In the genomic region with DNA sequence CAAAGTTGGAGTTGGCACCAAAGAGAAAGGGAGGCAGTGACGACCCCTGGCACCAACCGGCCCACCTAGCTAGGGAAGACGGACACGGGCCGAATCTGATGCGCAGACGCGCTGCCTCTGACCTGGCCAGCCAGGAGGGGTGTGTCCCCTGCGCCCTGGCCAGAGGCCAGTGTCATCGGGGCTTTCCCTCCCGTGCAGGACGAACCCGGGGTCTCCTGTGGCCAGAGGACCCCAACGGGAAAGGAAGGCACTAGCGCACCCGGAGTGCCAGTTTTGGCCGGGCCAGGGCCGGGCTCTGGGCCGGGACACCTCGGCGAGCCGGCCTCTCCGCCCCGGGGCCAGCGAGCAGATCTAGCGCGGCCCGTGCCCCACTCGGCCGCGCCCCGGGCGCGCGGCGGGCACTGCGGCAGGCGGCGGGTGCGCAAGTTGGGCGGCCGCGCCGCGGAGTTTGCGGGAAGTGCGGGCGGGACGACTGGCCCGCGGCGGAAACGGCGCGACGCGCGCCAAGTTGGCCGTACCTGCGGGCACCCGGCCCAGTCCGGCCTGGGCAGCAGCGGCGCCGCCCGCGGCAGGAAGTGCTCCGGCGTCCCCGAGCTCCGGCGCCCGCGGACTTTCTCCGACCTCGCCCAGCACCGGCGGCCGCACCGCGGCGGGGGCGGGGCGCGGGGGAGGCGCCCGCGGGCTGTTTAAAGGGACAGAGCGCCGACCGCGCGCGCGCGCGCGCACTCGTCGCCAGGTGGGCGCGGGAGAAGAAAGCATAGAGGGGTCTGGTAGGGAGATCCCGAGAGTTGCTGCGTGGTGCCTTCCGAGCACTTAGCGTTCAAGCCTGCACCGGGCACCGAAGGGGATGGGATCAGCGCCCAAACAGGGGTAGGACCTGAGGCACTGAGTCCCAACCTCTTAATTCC, we compare ENCODE assay signal across 8 mouse cellular contexts. TPM values are rescaled to one million over a fixed set of nuclear protein-coding genes. Genes with fewer than 3 reads are reported as not detected.
DNase-seq lines count a peak whose midpoint lies in the region; ATAC-seq lines count a peak whose summit lies in the region.

No protein-coding gene starts in this region.

- H3K4me3 ChIP-seq in forebrain, embryonic 16.5 days (replicated peaks; ENCODE audit: low read length) = peak overlapping the region; percentile 72
- H3K4me3 ChIP-seq in hindbrain, embryonic 11.5 days (ENCODE audit: low read depth, low read length) = peak overlapping the region; percentile 72
- H3K4me3 ChIP-seq in limb, embryonic 12.5 days (replicated peaks) = peak overlapping the region; percentile 83
- peak overlapping the region; percentile 71 for H3K4me3 ChIP-seq in midbrain, embryonic 11.5 days (ENCODE audit: low read depth, low read length)
- H3K4me3 ChIP-seq in stomach, embryonic 15.5 days (replicated peaks) = peak overlapping the region; percentile 74

- H3K4me2 ChIP-seq in forebrain, embryonic 16.5 days (ENCODE audit: low read length) = peak overlapping the region; percentile 96
- peak overlapping the region; percentile 99 for H3K4me2 ChIP-seq in hindbrain, embryonic 11.5 days (replicated peaks; ENCODE audit: low read depth, low read length)
- peak overlapping the region; percentile 96 for H3K4me2 ChIP-seq in limb, embryonic 12.5 days
- H3K4me2 ChIP-seq in midbrain, embryonic 11.5 days = peak overlapping the region; percentile 97
- peak overlapping the region; percentile 98 for H3K4me2 ChIP-seq in stomach, embryonic 15.5 days

- H3K27me3 ChIP-seq in forebrain, embryonic 16.5 days (replicated peaks; ENCODE audit: control insufficient read depth, insufficient read depth, low read length) = peaks cover 19% of the 10 kb centered on the region
- peaks cover 38% of the 10 kb centered on the region for H3K27me3 ChIP-seq in hindbrain, embryonic 11.5 days (ENCODE audit: control insufficient read depth, insufficient read depth, low read length)
- peaks cover 54% of the 10 kb centered on the region for H3K27me3 ChIP-seq in limb, embryonic 12.5 days
- peaks cover 39% of the 10 kb centered on the region for H3K27me3 ChIP-seq in midbrain, embryonic 11.5 days (ENCODE audit: control insufficient read depth, insufficient read depth, low read length)
- H3K27me3 ChIP-seq in stomach, embryonic 15.5 days (replicated peaks) = no peaks in the 10 kb centered on the region; the same call in 1 of the 2 replicates

- peak overlapping the region; percentile 62 for H3K9ac ChIP-seq in forebrain, embryonic 16.5 days (replicated peaks; ENCODE audit: low read depth, low read length)
- H3K9ac ChIP-seq in hindbrain, embryonic 11.5 days (ENCODE audit: low read depth, low read length) = peak overlapping the region; percentile 59
- H3K9ac ChIP-seq in limb, embryonic 12.5 days (replicated peaks) = peak overlapping the region; percentile 82
- H3K9ac ChIP-seq in midbrain, embryonic 11.5 days (ENCODE audit: low read length) = peak overlapping the region; percentile 58
- H3K9ac ChIP-seq in stomach, embryonic 15.5 days = peak overlapping the region; percentile 84

- H3K9me3 ChIP-seq in forebrain, embryonic 16.5 days (ENCODE audit: control insufficient read depth, low read length) = no peaks in the 10 kb centered on the region
- H3K9me3 ChIP-seq in hindbrain, embryonic 11.5 days (ENCODE audit: control insufficient read depth, low read length) = no peaks in the 10 kb centered on the region
- no peaks in the 10 kb centered on the region for H3K9me3 ChIP-seq in limb, embryonic 12.5 days
- no peaks in the 10 kb centered on the region for H3K9me3 ChIP-seq in midbrain, embryonic 11.5 days (ENCODE audit: control insufficient read depth, low read length)
- no peaks in the 10 kb centered on the region for H3K9me3 ChIP-seq in stomach, embryonic 15.5 days

- ATAC-seq in forebrain, embryonic 16.5 days = peak; percentile 39; the same call in 1 of the 2 replicates
- no peak for ATAC-seq in hindbrain, embryonic 11.5 days (ENCODE audit: low FRiP score)
- 0 out of 2 replicates have a peak, but pooled peaks have one; percentile 34 for ATAC-seq in limb, embryonic 12.5 days (ENCODE audit: insufficient number of reproducible peaks, insufficient read depth, low FRiP score, low TSS enrichment, low read depth)
- peak; percentile 42 for ATAC-seq in midbrain, embryonic 11.5 days (ENCODE audit: low FRiP score)
- peak; percentile 63 for ATAC-seq in stomach, embryonic 15.5 days (ENCODE audit: insufficient read depth, low FRiP score, low read depth)

- under 1% methylated on average over 93 of the region's 109 CpGs for WGBS in forebrain, embryonic 16.5 days
- under 1% methylated on average over 88 of the region's 109 CpGs for WGBS in hindbrain, embryonic 11.5 days
- under 1% methylated on average over 94 of the region's 109 CpGs for WGBS in limb, embryonic 12.5 days
- under 1% methylated on average over 94 of the region's 109 CpGs for WGBS in midbrain, embryonic 11.5 days
- WGBS in stomach, embryonic 15.5 days = under 1% methylated on average over 108 of the region's 109 CpGs

- H3K36me3 ChIP-seq in forebrain, embryonic 16.5 days (ENCODE audit: control insufficient read depth, insufficient read depth) = no peaks in the 10 kb centered on the region
- no peaks in the 10 kb centered on the region for H3K36me3 ChIP-seq in hindbrain, embryonic 11.5 days (ENCODE audit: control insufficient read depth, insufficient read depth, low read length)
- H3K36me3 ChIP-seq in limb, embryonic 12.5 days = no peaks in the 10 kb centered on the region
- H3K36me3 ChIP-seq in midbrain, embryonic 11.5 days (ENCODE audit: control insufficient read depth, insufficient read depth, low read length) = no peaks in the 10 kb centered on the region
- H3K36me3 ChIP-seq in stomach, embryonic 15.5 days = no peaks in the 10 kb centered on the region

- H3K4me1 ChIP-seq in forebrain, embryonic 16.5 days (replicated peaks; ENCODE audit: control insufficient read depth, insufficient read depth, low read length) = peaks cover 19% of the 10 kb centered on the region
- peaks cover 7% of the 10 kb centered on the region for H3K4me1 ChIP-seq in hindbrain, embryonic 11.5 days (replicated peaks; ENCODE audit: control insufficient read depth, insufficient read depth, low read length)
- peaks cover 22% of the 10 kb centered on the region for H3K4me1 ChIP-seq in limb, embryonic 12.5 days (replicated peaks)
- H3K4me1 ChIP-seq in midbrain, embryonic 11.5 days (ENCODE audit: control insufficient read depth, insufficient read depth, low read length) = peaks cover 10% of the 10 kb centered on the region
- peaks cover 30% of the 10 kb centered on the region for H3K4me1 ChIP-seq in stomach, embryonic 15.5 days

- no peak overlapping the region for H3K27ac ChIP-seq in forebrain, embryonic 16.5 days (ENCODE audit: low read length)
- no peak overlapping the region for H3K27ac ChIP-seq in hindbrain, embryonic 11.5 days (ENCODE audit: low read depth, low read length)
- H3K27ac ChIP-seq in limb, embryonic 12.5 days = no peak overlapping the region
- no peak overlapping the region for H3K27ac ChIP-seq in midbrain, embryonic 11.5 days (ENCODE audit: low read depth, low read length)
- peak overlapping the region; percentile 48 for H3K27ac ChIP-seq in stomach, embryonic 15.5 days

- DNase-seq in adrenal gland, adult (ENCODE audit: inconsistent age in 2 of 2, low spot score in 1 of 2) = peak; percentile 82 to 90
- DNase-seq in adrenal gland, postnatal 4 days (ENCODE audit: low spot score in 2 of 2) = no peak
- DNase-seq in cerebellum, adult 18-20 months = peak; percentile 72 to 90
- peak; percentile 60 for DNase-seq in hindbrain, embryonic 11.5 days (ENCODE audit: low spot score)
- DNase-seq in midbrain, embryonic 11.5 days (ENCODE audit: low spot score, missing footprints) = peak; percentile 92

RNA-seq across cellular contexts. Expression of gene Nacc2, which starts 0.6 kb away (rescaled TPM):
- total RNA-seq in adrenal gland, postnatal 4 days (2021) = 10 to 100 TPM; 24.8 to 27.0 TPM
- 13.3 and 16.1 TPM in 2 replicates for polyA plus RNA-seq in forebrain, embryonic 16.5 days (2015; fragmentation: Nextera tagmentation; extraction: Ambion mirVana)
- polyA plus RNA-seq in hindbrain, embryonic 11.5 days (2014; fragmentation: Nextera tagmentation; extraction: Ambion mirVana) = 5.7 and 7.2 TPM in 2 replicates
- polyA plus RNA-seq in limb, embryonic 12.5 days (2016; fragmentation: Nextera tagmentation; extraction: Ambion mirVana) = 4.7 TPM in 2 replicates
- 4.0 and 4.5 TPM in 2 replicates for polyA plus RNA-seq in midbrain, embryonic 11.5 days (2014; fragmentation: Nextera tagmentation; extraction: Ambion mirVana)
- polyA plus RNA-seq in stomach, embryonic 15.5 days (2015; fragmentation: Nextera tagmentation; extraction: Ambion mirVana) = 14.1 and 16.5 TPM in 2 replicates

Comparison
In these comparisons a context has a peak if more than half of its experiments do, and no peak if none do; other contexts are left out.
1. DNase-seq: peak in adrenal gland, adult (2 of 2), cerebellum, adult 18-20 months (2 of 2), hindbrain, embryonic 11.5 days (single experiment) and midbrain, embryonic 11.5 days (single experiment); none in adrenal gland, postnatal 4 days (0 of 2).
2. Peak in every context shown above with its lines, with median percentiles within 50 percentile points of each other: H3K4me2 ChIP-seq, H3K4me3 ChIP-seq and H3K9ac ChIP-seq.